Mouse (Mus musculus): ENCODE results near the gene Mansc1. TPM values are rescaled to one million over a fixed set of nuclear protein-coding genes. Genes with fewer than 3 reads are reported as not detected.

Gene Mansc1
- total RNA-seq, 2 experiments from 2014 or later = 5.5 to 7.4 TPM

DNA sequence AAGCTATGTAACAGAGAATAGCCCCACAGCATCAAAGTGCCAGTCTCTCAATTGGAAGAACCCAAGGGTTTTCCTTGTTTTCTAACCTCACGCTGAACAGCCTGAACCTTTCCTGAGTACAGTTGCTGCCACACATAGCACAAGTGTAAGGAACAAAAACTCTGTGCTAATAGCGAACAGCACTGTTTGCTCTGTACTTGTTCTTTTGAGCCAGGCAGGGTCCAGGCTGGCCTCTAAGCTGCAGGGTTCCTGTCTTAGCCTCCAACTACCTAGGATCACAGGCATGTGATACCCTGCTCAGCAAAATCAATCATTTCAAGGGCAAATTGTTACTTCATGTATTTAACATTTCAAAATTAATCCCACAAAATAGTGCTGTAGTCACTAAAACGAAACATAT lies 72.7 kb downstream of the Mansc1 start:
- intact Hi-C loops (cut with DNase I) = loop anchor here (10.0 kb wide), 1 partner anchor 85 kb away; no protein-coding TSS in a partner anchor
- DNase-seq = no peak

Other genes starting within 250 kb of the Mansc1 start
- gene Bcl2l14, start 236.2 kb downstream of the Mansc1 start, total RNA-seq (2021) = not detected
- gene Lrp6, start 65.5 kb downstream of the Mansc1 start, total RNA-seq (2021) = 10 to 100 TPM; 56.1 to 62.8 TPM
- 1 to 10 TPM; 9.1 to 9.9 TPM for gene Borcs5, start 7.0 kb upstream of the Mansc1 start, total RNA-seq (2021)
- gene Dusp16, start 160.1 kb upstream of the Mansc1 start, total RNA-seq (2021) = 10 to 100 TPM; 22.6 to 22.7 TPM
- 1 to 10 TPM; 6.5 to 8.6 TPM for gene Crebl2, start 197.7 kb upstream of the Mansc1 start, total RNA-seq (2021)

All from heart, postnatal 14 days (tissue).